Mouse (Mus musculus) layer of hippocampus, adult 9-10 months (tissue): ENCODE measurements around the gene Ccdc124.

Source experiments
- DNase-seq: peaks from one replicate; pipeline ENCODE4 v3.0.0; 2022; ENCODE audit warnings: low spot score

The Ccdc124 gene

GRCm38 (mm10) chr8:70873364-70873985, at the start of gene Ccdc124:
Gene Ccdc124 (minus strand): TSS chr8:70873935.
- peak; percentile 96 for DNase-seq

DNA sequence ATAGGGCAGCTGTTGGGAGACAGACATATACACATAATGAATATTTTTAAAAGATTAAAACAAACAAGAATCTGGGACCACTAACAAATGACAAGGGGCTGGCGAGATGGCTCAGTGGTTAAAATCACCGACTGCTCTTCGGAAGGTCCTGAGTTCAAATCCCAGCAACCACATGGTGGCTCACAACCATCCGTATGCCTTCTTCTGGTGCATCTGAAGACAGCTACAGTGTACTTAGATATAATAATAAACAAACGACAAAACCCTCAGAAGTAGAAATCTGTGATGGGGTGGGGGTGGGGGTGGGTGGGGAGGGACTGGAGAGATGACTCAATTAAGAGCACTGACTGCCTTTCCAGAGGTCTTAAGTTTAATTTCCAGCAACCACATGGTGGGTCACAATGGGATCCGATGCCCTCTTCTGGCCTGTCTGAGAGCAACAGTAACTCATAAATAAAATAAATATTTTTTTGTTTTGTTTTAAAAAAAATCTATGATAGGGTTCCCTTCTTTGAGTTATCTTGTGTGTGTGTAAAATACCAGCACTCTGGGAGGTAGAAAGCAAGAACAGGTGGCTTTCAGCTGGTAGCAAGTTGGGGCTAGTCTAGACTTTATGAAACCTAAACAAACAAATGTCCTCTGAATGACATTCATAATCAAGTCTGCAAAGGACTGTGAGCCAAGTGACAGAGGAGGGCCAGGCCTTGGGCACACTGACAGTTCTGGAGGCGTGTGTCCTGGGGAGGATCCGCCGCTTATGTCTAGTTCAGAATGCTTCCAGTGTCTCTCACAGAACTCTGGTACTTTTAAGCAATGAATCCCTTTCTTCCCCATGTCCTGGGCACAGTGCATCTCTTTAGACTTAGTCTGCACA, 46.6 kb upstream of the Ccdc124 start:
- no peak for DNase-seq

GRCm38 (mm10) chr8:70914704-70915103, 41.0 kb upstream of the Ccdc124 start:
- DNase-seq: no peak

DNA sequence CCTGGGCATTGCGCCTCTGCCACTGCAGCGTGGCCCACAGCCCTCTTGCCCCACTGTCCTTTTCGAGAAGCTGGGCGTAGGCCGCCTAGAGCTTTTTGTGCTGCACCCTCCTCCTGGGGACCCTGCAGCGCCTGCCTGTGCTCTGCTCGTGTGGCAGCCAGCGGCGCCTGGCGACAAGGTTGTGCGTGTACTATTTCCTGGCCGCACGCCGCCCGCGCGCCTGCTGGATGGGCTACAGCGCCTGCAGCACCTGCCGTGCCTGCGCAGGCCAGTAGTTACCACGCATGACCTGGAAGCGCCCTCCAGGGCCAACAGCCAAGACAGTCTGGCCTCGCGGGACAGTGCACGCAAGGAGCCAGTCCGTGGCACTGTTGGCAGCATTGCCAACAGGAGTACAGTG, 39.8 kb upstream of the Ccdc124 start:
- no peak for DNase-seq

DNA sequence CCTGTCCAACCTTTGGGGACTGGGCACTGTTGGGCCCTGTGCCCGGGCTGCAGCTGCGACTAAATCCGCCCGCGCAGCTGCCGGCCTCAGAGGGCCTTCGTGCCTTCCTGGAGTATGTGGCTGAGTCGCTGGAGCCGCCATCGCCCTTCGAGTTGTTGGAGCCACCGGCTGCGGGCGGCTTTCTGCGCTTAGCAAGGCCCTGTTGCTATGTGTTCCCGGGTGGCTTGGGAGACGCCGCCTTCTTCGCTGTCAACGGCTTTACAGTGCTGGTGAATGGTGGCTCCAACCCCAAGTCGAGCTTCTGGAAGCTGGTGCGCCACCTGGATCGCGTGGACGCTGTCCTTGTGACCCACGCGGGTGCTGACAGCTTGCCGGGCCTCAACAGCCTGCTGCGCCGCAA, 39.2 kb upstream of the Ccdc124 start:
- no peak for DNase-seq

DNA sequence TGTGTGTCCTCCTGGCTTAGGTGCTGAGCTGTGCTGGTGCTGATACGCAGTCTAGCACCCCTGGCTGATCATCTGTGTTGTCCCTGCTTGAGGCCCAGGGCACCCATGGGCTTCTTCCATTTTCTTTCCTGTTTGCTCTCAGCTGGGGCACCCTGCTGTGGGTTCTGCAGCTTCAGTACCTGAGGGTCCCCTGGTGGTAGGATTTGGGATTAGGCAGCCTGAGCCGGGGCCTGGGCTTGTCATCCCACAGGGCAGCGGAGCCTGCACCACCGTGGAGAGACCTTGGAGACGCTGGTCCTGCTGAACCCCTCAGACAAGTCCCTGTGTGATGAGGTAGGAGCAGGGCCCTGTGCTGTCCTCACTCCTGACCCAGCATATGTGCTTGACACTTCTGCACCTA, 37.9 kb upstream of the Ccdc124 start:
- DNase-seq: no peak

DNA sequence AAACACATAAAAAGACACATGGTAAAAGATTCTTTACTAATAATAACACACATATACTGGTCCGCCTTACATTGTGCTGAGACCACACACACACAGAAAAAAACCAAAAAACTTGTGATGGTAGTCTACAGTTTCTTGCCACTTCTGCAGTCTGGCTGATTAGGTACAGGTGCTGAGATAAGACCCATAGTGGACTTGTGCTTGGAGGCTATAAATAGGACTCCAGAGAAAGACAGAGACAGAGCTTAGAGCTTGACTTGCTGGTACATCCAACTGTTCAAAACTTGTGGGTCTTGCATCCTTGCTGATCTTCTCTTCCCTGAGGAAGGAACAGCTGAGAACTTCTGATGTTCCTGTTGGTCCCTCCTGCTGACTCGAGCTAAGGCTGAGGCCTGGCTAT, 33.8 kb upstream of the Ccdc124 start:
- no peak for DNase-seq

DNA sequence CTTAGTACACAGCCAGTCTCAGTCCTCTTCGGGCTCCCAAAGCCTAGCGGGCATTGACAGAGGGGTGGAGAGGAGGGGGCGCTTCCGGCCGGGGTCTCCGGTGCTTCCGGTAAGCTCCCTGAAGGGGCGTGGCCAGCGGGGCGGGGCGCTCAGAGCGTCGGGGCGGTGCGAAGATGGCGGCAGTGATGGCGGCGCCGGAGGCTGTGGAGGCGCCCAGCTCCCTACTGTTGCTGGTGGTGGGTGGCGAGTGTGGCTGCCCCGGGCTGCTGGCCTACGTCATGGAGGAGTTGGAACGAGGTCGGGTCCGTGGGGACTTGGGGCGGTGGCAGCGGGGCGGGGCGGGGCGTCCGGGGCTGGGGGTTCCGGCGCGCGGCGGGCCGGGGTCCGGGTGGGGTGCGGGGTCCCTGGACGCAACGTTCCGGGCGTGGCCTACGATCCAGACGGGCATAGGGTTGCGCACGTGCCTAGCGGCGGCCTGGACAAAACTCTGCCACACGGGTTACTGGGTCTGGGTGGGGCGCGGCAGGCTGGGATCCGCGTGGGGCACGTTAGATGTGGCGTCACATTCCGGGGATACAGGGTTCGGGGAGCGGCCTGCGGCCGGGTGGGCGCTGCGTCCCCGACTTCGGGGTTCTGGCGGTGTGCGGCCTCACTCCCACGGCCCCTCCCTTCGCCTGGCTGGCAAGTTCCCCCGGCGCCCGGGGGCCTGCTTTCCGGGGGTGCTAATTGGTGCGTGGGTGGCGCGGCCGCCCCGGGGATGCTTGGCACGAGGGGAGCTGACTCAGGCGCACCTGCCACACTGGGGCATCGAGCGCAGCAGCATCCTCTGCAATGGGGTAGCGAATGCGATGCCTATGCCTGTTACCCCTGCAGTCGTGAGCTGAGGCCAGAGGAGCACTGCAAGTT, 32.3 kb upstream of the Ccdc124 start, which contains the start of gene Map1s:
TSS of gene Map1s (plus strand) at position 102 of the 906 bp plus-strand sequence.
- no peak for DNase-seq

DNA sequence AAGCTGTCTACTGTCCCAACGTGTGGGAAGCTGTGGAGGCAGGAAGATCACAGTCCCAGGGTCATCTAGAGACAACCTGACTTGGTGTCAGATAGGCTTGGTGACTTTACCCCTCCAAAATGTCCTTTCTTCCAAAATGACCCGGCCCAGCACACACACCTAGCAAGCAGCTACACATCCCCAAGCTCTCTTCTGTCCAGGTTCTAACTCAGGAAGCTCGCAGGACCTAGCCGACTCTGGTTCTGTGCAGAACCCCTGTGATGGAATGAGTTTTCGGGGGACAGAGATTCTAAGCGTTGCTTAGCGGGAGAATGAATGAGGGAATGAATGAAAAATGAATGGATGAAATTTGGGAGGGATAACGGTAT, 31.7 kb upstream of the Ccdc124 start:
- DNase-seq: no peak

- no peak for DNase-seq
Measured at GRCm38 (mm10) chr8:70904532-70904931, 30.8 kb upstream of the Ccdc124 start.

GRCm38 (mm10) chr8:70903582-70903981, 29.8 kb upstream of the Ccdc124 start:
- DNase-seq: no peak

DNA sequence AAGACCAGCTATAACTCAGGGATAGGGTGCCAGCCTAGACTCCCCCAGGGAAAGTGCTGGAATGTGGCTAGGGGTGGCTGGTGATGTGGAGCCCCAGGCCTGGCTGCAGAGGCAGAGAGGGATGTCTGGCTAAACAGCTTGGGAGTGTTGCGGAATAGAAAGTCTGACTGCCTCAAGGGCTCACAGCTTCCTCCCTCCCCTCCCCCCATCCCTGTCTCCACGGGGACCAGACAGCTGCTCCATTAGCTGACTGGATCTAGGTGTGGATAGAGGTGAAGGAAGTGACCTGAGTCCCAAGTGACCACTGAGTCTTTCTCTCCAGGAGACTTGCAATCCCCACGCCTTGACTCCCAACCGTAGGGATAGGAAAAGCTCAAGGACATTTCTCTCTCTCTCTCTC, 29.4 kb upstream of the Ccdc124 start:
- DNase-seq: no peak

GRCm38 (mm10) chr8:70902211-70902610, 28.5 kb upstream of the Ccdc124 start:
- no peak for DNase-seq

- no peak for DNase-seq
Measured at GRCm38 (mm10) chr8:70900872-70901387, 27.2 kb upstream of the Ccdc124 start.

DNA sequence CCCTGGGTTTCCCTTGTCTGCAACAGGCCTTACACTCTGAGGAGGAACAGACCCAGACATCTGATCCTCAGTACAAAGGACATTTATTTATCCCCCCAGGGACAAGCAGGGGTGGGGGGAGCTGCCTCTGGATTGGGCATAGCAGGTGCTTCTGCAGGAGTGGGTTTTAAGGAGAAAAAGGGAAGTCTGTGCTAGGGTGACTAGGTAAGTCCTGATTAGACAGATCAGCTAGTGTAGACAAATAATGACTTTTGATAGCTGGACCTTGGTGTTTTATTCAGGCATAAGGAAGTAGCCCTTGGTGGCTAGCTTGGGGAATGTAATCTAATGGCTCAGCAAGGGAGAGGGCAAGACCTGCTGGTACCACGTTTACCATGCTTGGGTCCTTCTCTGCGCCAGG, 25.5 kb upstream of the Ccdc124 start:
- no peak for DNase-seq

DNA sequence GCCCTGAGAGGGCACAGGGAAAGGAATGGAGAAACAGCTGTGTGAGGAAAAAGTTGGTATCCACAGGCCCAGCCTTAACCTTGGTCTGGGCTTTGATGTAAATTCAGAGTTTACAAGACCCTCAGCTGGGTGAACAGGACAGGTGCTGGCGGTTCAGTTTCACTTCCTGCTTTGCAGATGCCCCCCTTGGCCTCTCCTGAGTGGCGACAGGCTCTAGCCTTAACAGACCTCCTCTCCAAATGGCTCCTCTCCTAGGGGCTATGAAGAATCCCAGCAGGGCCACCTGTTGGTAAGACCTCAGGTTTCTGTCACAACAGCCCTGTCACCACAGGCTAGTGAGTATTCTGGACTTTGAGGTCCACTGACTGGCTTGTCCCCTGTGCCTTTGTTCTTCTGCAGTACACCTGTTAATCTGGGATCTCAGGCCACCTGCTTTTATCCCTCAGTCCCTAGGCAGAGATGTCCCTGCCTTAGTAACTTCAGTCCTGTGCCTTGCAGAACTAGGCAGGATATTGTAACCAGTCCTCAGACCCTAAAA, 25.0 kb upstream of the Ccdc124 start:
- no peak for DNase-seq

DNA sequence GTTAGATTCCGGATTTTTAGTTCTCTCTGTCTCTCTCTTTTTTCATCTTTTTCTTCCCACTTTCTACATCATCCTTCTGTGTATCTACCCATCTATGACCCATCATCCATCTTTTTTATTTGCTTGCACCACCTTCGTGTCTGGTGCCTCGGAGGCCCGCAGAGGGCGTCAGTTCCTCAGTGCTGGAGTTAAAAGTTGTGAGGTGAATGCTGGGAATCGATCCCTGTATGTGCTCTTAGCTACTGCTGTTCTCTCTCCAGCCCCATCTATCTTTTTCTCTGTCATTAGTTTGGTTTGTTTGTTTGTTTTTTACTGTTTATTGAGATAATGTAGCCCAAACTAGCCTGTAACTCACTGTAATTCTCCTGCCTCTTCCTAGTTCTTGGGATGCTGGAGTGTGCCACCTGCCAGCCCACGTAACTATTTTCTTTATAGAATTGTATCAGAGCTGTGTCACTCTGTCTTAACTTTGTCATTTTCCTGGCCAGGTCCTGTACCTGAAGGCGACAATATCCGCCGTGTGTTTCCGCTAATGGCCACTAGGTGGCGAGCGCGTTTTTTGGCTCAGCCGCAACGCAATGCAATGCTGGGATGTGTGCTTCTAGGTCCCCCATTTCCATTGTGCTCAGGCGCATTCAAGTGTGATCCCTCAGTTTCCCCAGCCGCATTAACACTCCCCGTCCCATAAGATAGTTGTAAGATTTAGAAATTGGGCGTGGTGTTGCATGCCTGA, 24.1 kb upstream of the Ccdc124 start:
- peak; percentile 79 for DNase-seq

DNA sequence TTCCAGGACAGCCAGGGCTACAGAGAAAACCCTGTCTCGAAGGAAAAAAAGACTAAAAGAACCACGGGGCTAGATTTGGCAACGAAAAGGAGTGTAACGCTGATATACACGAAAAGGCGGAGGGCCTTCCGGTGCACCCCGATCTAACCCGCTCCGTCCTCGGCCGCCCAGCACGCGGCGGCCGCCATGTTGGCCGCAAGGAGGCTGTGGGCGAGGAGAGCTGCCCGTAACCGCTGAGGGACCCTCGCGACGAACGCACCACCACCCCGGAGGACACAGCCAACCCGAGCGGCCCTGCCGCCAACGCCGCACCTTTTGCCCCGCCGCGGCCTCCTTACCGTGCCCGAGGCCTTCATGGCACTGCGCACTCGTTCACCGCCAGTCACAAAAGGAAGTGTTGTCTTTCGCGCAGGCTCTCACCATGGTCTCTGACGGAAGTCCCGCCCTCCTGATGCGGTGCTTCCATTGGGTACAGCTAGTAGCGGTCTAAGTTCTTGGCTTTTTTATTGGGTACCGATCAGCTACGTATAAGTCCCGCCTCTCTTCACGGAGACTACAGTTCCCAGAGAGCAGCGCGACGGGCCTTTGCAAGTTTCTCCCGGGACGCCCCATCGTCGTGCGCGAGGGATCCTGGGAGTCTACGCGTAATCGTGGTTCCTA, 23.4 kb upstream of the Ccdc124 start, which contains the start of gene Rpl18a:
TSS of gene Rpl18a (minus strand) at position 392 of the 660 bp plus-strand sequence.
- DNase-seq: peak; percentile 96

- DNase-seq: no peak
Measured at GRCm38 (mm10) chr8:70896316-70897020, 22.7 kb upstream of the Ccdc124 start.
